Mouse (Mus musculus) retina, postnatal 1 day (tissue): ENCODE data around the gene Mrgprg.

Experiments used
- DNase-seq: peaks from one replicate; pipeline ENCODE4 v3.0.0-alpha.2; 2012

Gene Mrgprg

DNA sequence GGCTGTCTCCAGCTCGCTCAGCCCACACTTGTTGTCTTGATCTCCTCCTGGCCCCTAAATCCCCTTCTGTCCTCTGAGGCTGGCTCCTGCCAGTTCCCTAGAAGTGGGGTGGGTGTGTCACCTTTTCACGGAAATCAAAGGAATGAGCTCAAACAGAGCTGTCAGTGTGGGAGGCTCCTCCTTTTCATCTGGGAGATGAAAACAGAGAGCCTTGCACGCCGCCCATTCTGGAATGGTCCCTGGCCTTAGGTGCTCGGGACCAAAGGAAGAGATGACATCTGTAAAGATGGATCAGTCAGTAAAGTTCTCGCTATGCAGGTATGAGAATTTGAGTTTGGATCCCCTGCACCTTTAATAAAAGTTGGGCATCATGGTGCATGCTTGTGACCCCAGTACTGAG is at the start of gene Mrgprg:
TSS of gene Mrgprg (minus strand) at position 101 of the 400 bp plus-strand sequence.
- no peak for DNase-seq

DNA sequence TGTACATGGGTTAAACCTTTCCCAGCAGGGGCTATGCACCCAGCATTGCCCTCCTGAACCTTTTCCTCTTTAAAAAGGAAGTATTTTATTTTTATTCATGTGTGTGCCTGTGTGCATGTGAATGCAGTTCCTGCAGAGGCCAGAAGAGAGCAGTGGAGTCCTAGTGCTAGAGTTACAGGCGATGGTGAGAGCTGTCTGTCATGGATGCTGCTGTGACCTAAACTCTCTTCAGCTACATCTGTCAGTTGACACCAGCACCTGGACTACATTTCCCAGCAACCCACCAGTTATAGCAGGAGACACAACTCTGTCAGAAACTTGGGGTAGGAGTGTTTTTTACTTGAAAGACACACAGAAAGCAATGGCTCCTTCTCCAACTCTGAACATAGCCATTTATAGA is 42.1 kb upstream of the Mrgprg start:
- DNase-seq = peak; percentile 46

- no peak for DNase-seq
Measured at GRCm38 (mm10) chr7:143805199-143805624, 38.4 kb upstream of the Mrgprg start.

DNA sequence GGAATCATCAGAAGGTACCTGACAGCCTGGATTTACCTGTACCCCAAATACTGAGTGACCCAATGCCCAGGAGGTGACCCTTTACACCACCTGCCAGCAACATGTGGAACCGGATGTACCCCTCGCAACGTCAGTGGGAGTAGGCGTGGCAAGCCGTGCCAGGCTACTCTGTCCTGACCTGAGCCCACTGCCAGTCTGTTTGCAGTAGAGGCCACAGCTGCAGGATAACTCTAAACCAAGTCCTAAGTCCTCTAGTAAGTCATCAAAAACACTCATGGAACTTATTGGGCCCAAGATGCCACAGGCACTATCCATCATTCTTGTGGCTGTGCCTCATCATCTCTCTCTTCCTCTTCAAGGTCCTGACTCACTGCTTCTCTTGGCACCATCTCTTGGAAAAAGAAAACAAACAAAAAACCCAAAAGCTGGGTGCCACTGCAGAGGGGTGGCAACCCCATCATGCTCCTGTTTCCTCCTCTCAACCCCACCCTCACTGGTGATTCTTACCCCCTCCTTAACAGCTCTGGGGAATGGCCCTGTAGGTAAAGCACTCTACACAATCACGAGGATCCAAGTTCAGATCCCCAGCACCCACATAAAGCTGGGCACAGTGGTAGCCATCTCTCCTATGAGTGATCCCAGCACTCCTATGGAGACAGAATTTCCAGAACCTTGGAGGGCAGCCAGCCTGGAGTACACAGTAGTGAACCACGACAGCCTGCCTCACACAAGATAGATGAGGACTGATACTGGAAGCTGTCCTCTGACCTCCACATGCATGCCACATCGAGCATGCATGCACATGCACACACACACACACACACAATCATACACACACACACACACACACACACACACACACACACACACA is 34.6 kb upstream of the Mrgprg start:
- DNase-seq = no peak

- DNase-seq = no peak
Measured at GRCm38 (mm10) chr7:143800770-143801169, 34.0 kb upstream of the Mrgprg start.

DNA sequence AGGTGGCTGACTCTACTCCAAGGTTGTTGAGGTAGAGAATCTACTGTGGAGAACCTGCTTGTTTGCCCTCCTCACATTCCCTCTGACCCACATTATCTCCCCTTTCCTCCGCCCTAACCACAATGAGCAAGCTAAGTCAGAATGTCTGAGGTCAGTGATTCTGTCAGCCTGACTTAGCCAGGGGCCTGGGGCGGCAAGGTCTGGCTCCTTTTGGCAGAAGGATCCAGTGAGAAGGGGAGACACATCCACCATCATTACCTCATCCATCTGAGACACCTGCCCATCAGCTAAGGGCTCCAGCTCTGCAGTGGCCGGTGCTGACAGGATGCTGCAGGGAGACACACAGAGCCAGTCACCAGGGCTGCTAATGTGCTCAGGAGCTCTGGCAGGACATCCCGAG is 32.0 kb upstream of the Mrgprg start:
- no peak for DNase-seq

GRCm38 (mm10) chr7:143793121-143793520 is 26.3 kb upstream of the Mrgprg start:
- DNase-seq = peak; percentile 55

DNA sequence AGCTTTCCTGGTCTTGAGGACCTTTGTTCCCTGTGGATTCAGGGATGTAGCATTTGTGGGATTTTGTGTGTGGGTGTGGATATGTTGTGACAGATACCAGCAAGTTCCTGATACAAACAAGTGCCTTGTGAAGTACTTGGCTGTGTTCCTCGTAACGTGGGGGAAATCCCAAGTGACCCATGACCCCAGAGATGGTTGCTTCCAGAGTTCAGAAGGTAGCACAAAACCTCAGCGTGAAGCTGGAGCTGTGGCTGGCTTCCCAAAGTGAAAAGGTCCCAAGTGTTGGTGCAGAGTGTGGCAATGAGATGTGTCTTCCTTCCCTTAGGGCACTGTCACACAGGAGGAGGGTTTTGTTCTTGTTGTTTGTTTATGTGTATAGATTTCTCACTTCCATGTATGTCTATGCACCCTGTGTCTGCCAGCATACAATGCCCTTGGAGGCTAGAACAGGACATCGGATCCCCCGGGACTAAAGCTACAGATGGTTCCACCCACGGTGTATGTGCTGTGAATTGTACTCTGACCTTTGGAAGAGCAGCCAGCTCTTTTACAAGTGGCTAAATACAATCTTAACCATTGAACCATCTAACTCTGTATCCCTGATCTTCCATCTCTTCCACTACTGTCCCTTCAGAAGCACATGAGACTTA is 25.7 kb upstream of the Mrgprg start:
- DNase-seq = no peak

- peak; percentile 89 for DNase-seq
Measured at GRCm38 (mm10) chr7:143783996-143784829, 17.4 kb upstream of the Mrgprg start, which contains the start of gene Mrgpre. Mrgpre (minus strand) TSS chr7:143784500.

DNA sequence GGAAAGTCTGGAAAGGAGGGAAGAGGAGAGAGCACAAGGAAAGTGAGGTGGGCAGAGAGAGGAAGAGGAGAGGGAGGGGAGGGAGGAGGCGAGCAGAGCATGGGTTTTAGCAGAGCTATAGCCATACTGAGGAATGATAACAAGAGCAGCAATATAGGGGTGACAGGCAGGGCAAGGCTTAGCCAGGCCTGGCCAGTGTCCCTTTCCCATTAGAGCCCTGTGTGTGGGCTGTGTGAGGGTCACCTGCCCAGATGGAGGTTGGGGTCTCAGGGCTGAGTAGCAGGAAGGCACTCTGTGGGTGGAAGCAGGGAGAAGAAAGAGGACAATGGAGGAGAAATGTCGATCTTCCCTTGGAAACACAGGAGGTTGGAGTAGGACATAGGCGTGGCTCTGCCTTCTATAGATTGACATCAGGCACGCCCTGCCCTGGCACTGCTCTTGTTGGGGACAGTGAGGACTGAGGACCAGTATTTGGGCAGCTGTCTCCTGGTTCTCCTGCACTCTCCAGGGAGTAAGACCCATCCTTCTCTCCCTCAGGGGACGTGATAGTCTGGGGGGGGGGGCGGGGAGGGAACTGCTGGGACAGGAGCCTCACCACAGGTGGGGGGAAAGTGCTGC is 16.7 kb upstream of the Mrgprg start:
- DNase-seq = no peak

DNA sequence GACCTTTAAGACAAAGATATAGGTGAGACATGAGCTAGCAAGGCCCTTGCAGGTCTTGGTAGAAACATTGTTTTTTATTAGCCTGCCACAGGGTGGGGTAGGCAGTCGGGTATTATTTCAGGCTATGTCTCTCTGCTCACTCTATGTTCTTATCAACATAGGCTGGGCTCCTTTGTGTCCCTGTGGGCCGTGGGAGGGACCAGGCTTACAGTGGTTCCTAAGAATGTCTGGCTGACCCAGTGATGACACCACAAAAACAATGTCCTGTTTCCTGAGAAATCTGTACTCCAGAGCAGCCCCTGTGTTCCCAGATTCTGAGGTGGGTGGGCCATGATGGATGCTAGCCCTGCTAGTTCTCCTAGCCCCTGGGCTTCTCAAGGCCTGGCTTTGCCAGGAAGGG is 10.6 kb upstream of the Mrgprg start:
- DNase-seq = no peak

DNA sequence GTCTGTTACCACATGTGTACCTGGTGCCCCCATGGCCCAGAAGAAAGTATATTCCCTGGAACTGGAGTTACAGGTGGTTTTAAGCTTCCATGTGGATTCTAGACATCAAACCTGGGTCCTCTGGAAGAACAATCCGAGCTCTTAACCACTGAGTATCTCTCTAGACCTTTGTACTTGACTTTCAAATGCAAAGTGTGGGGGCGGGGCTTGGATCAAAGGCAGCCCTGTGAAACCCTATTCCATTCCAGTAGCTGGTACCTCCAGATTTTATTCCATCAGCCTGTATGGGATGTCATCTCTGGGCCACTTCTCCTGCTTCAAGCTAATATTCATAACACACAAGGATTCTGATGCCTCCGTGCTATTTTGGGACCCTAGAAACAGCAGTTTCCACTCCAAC is 9.3 kb upstream of the Mrgprg start:
- no peak for DNase-seq

DNA sequence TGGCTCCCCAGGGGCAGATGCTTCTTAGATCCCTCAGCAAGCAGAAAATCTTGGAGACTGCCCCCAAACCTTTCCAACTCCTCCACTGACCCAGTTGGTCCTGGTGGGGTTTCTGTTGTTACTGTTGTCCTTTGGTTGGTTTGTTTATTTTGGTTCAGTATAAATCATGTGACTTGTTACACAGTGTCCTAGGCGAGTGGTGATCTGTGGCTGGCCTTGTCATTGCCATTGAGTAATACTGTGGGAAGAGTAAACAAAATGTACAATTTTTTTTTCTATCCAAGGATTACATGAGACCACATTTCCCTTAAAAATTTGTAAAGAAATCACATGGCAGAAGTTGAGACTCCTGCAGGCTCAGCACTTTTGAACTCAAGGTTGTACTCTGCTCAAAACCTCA is 2.7 kb upstream of the Mrgprg start:
- DNase-seq = no peak

DNA sequence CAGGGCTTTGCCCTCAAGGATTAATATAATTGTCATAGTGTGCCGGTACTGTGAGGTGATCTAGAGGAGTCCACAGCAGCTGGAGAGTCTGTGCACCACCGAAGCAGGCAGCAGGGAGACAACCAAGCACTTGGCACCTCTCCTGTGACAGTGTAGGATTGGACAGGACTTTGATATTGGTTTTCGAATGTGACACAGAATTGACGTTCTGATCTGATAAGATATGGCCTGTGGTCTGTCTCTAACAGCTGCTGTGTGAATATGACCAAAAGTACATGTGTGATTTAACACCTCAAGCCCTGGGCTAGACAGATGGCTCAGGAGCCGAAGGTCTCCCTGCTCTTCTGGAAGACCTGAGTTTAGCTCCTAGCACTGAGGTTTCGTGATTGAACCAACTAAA is 1.5 kb upstream of the Mrgprg start:
- no peak for DNase-seq

DNA sequence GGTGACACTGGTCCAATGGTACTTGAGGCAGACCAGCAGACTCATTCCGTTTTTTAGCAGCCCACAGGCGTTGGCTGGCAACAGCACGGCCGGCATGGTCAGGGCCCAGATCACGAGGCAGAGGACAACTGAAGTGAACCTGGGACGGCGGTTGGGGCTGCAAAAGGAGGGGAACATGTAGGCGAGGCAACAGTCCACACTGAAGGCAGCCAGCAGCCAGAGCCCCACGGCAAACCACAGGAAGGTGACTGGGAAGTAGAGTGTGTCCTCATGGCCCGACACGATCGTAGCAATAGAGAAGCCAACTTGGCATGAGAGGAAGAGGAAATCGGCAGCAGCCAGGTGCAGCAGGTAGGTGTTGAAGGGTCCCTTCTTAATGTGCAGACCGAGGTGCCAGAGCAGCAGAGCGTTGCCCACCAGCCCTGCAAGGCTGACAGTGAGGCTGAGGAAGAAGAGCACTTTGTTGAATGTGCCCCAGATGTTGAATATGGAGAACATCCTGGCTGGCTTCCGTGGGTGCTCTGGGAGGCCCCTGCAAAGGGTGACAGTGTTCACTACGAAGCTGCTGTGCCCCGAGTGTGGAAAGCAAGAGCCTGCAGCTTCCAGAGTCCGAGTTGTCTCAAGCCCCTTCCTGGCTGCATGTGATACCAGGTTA is 1.8 kb downstream of the Mrgprg start:
- no peak for DNase-seq

DNA sequence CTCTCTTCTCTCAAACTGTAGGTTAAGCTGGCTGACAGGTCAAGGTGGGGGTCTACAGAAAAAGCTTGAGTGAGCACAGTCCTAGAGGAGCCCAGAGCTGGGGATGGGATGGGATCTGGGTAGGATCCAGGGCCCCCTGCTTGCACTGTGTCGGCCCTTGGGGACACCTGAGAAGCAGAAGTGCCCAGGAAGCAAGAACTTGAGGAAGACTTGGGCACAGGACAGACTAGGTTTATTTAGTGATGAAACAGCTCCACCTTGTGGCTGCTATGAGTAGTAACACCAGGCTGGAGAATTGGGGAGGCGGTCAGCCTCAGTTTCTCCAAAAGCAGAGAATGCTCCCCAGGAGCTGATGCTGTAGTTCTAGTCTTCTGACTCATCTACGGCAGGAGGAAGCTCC is 3.0 kb downstream of the Mrgprg start:
- DNase-seq = peak; percentile 63

GRCm38 (mm10) chr7:143758956-143759355 is 7.8 kb downstream of the Mrgprg start:
- no peak for DNase-seq

DNA sequence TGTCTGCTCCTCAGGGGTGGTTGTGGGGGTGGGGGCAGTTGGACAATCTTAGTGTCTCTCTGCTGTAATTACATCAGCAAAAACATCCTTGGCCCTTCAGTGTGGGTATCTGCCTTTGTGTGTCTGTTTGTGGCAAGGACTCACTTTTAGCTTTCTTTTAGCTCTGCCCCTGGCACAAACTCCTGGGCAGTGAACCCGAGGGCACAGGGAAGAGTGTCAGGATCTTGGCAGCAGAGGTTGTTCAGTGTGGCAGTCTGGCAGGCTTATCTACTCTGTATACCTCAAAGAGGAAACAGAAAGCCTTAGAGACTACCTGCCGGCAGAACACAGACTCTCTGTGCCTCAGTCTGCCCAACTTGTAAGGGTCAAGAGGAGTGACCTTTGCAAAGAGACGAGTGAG is 9.1 kb downstream of the Mrgprg start:
- no peak for DNase-seq

GRCm38 (mm10) chr7:143757027-143757390 is 9.8 kb downstream of the Mrgprg start:
- DNase-seq = peak; percentile 91

- DNase-seq = no peak
Measured at GRCm38 (mm10) chr7:143756125-143757026, 10.4 kb downstream of the Mrgprg start, which contains the start of gene Osbpl5. Osbpl5 (minus strand) TSS chr7:143756985.
